Mouse (Mus musculus) embryonic facial prominence, embryonic 14.5 days (tissue): ENCODE measurements around the gene Lrp2. TPM values are rescaled to one million over a fixed set of nuclear protein-coding genes. Genes with fewer than 3 reads are reported as not detected.

Experiments
- ATAC-seq: fragments of 200-750 bp; cut with Nextera tagmentation; 2 replicates; pipeline ENCODE4 v1.8.0; 2017; ENCODE audit warnings: low read depth, moderate number of reproducible peaks, moderate TSS enrichment
- DNase-seq: peaks from one replicate; pipeline ENCODE4 v3.0.0-alpha.2; 2015; ENCODE audit warnings: low spot score
- H3K27ac ChIP-seq: fragments of 300-500 bp; sonication (generic); replicated peaks from 2 replicates; pipeline ENCODE4 v1.5.1; 2014; ENCODE audit warnings: low read depth, mild to moderate bottlenecking, low read length, moderate library complexity
- H3K27me3 ChIP-seq: fragments of 300-500 bp; sonication (generic); replicated peaks from 2 replicates; pipeline ENCODE4 v1.6.1; 2014; ENCODE audit warnings: low read length; ENCODE audit not compliant: control insufficient read depth, insufficient read depth
- H3K36me3 ChIP-seq: fragments of 300-500 bp; sonication (generic); 2 replicates; pipeline ENCODE4 v1.6.1; 2014; ENCODE audit warnings: low read length, mixed read lengths; ENCODE audit not compliant: control insufficient read depth, insufficient read depth
- H3K4me1 ChIP-seq: fragments of 300-500 bp; sonication (generic); 2 replicates; pipeline ENCODE4 v1.6.1; 2014; ENCODE audit warnings: antibody characterized with exemption, low read length; ENCODE audit not compliant: control insufficient read depth, insufficient read depth
- H3K4me2 ChIP-seq: fragments of 300-500 bp; sonication (generic); 2 replicates; pipeline ENCODE4 v1.6.1; 2014; ENCODE audit warnings: low read depth, mild to moderate bottlenecking, low read length, moderate library complexity, mixed read lengths
- H3K4me3 ChIP-seq: fragments of 300-500 bp; sonication (generic); 2 replicates; pipeline ENCODE4 v1.5.1; 2014; ENCODE audit warnings: low read depth, mild to moderate bottlenecking, low read length
- H3K9ac ChIP-seq: fragments of 300-500 bp; sonication (generic); 2 replicates; pipeline ENCODE4 v1.6.1; 2014; ENCODE audit warnings: low read depth, mild to moderate bottlenecking, low read length, moderate library complexity, mixed read lengths
- H3K9me3 ChIP-seq: fragments of 300-500 bp; sonication (generic); 2 replicates; pipeline ENCODE4 v1.6.1; 2016; ENCODE audit warnings: low read length; ENCODE audit not compliant: control insufficient read depth
- WGBS: fragments of 180-500 bp; shearing (Covaris S2); extraction: QIAGEN DNeasy Blood & Tissue Kit; methylation state at CpG from one replicate; pipeline ENCODE4 v1.1.7; 2014; 5-methylcytosine and 5-hydroxymethylcytosine counted together
- polyA plus RNA-seq: library from polyadenylated mRNA; unstranded; fragments of >200 nt; fragmentation: Nextera tagmentation; extraction: Ambion mirVana; gene quantifications from 2 replicates; pipeline ENCODE4 v1.2.1, GENCODE M21; 2014

Lrp2 gene
- polyA plus RNA-seq, 1 experiment from 2014 or later = 1.3 TPM

- 54% methylated on average over 5 of the region's 5 CpGs for WGBS
- Histone ChIP-seq H3K9me3 (no peaks in the 10 kb centered on the region), H3K4me2 (no peak overlapping the region), H3K27me3 (no peaks in the 10 kb centered on the region), H3K36me3 (no peaks in the 10 kb centered on the region), H3K27ac (no peak overlapping the region), H3K4me1 (no peaks in the 10 kb centered on the region), H3K9ac (no peak overlapping the region), H3K4me3 (no peak overlapping the region)
- DNase-seq = no peak
- no peak for ATAC-seq
These were observed 161.0 kb downstream of the Lrp2 start for GRCm38 (mm10) chr2:69424829-69425228.

DNA sequence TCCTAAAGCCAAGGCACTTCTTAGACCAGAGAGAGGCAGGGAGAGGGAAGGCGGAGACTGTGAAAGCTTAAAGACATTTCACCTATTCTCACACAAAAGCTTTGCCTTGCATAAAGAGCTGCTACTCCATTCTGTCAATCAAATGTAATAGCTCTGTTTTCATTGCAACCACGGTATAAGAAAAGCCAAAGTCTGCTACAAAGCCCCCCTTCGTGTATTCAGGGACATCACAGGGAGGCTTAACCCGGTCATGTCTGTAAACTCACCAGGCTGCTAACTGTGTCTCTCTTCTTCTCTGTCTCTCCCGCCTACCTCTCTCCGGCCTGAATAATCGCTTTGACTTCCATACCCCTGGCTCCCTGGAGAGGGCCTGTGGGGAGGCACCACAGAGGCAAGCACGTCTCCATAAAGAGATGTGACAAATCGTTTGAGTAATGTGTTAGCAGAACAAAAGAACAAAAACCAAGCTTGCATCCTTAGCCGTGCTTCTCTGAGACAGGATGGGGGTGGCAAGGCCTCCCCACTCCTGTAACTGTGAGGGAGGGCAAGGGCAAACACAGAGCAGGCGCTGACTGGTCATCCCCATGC, 167.5 kb downstream of the Lrp2 start:
- no peaks in the 10 kb centered on the region for H3K27me3 ChIP-seq
- no peaks in the 10 kb centered on the region for H3K36me3 ChIP-seq
- peak; percentile 37 for DNase-seq
- no peak overlapping the region for H3K9ac ChIP-seq
- H3K4me3 ChIP-seq = no peak overlapping the region
- H3K4me2 ChIP-seq = no peak overlapping the region
- H3K4me1 ChIP-seq = peaks cover 7% of the 10 kb centered on the region; the same call in 1 of the 2 replicates
- ATAC-seq = no peak
- H3K9me3 ChIP-seq = no peaks in the 10 kb centered on the region
- whole genome bisulfite sequencing = 18% methylated on average over 11 of the region's 11 CpGs
- H3K27ac ChIP-seq = no peak overlapping the region

GRCm38 (mm10) chr2:69415070-69415469, 170.8 kb downstream of the Lrp2 start:
- Histone ChIP-seq H3K9ac (no peak overlapping the region), H3K4me3 (no peak overlapping the region), H3K9me3 (no peaks in the 10 kb centered on the region), H3K4me1 (peaks cover 7% of the 10 kb centered on the region; the same call in 1 of the 2 replicates), H3K36me3 (no peaks in the 10 kb centered on the region), H3K27ac (no peak overlapping the region), H3K4me2 (no peak overlapping the region), H3K27me3 (no peaks in the 10 kb centered on the region)
- ATAC-seq (no peak), DNase-seq (no peak)
- WGBS = 82% methylated on average over 6 of the region's 6 CpGs

DNA sequence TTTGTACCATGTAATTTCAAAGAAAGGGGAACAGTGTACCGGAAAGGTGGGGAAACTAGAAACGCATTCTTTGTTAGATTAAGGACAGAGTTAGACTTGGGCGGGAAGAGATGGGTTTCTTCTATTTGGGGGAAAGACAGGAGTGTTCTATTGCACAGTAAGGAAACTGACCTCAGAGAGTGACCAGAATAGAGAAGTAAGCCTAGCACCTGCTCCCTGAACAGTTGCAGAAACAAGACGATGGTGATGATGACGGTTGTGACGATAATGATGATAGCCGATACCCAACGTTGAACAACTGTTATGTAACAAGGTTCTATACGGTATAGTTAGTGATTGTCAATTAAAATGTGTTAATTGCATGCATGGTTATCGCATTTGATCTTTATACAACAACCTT, 171.3 kb downstream of the Lrp2 start:
- Histone ChIP-seq H3K9me3 (no peaks in the 10 kb centered on the region), H3K4me3 (no peak overlapping the region), H3K27me3 (no peaks in the 10 kb centered on the region), H3K36me3 (no peaks in the 10 kb centered on the region), H3K9ac (no peak overlapping the region), H3K4me1 (peaks cover 7% of the 10 kb centered on the region; the same call in 1 of the 2 replicates), H3K4me2 (no peak overlapping the region), H3K27ac (no peak overlapping the region)
- WGBS = 91% methylated on average over 10 of the region's 10 CpGs
- DNase-seq = no peak
- no peak for ATAC-seq

- ATAC-seq (no peak), DNase-seq (no peak)
- Histone ChIP-seq H3K27me3 (no peaks in the 10 kb centered on the region), H3K4me3 (no peak overlapping the region), H3K9me3 (no peaks in the 10 kb centered on the region), H3K4me2 (no peak overlapping the region), H3K4me1 (peaks cover 4% of the 10 kb centered on the region; the same call in 1 of the 2 replicates), H3K9ac (no peak overlapping the region), H3K36me3 (no peaks in the 10 kb centered on the region), H3K27ac (no peak overlapping the region)
- WGBS = 97% methylated on average over 5 of the region's 5 CpGs
These were observed 180.2 kb downstream of the Lrp2 start for GRCm38 (mm10) chr2:69405692-69406091.

- Histone ChIP-seq H3K27me3 (no peaks in the 10 kb centered on the region), H3K9ac (no peak overlapping the region), H3K4me1 (peaks cover 4% of the 10 kb centered on the region; the same call in 1 of the 2 replicates), H3K9me3 (no peaks in the 10 kb centered on the region), H3K4me3 (no peak overlapping the region), H3K27ac (no peak overlapping the region), H3K4me2 (no peak overlapping the region), H3K36me3 (no peaks in the 10 kb centered on the region)
- DNase-seq = no peak
- ATAC-seq = no peak
- 77% methylated on average over 7 of the region's 7 CpGs for WGBS
These were observed 183.6 kb downstream of the Lrp2 start for GRCm38 (mm10) chr2:69402309-69402708.

GRCm38 (mm10) chr2:69401891-69402290, 184.0 kb downstream of the Lrp2 start:
- Histone ChIP-seq H3K27me3 (no peaks in the 10 kb centered on the region), H3K4me1 (peaks cover 4% of the 10 kb centered on the region; the same call in 1 of the 2 replicates), H3K27ac (no peak overlapping the region), H3K4me2 (no peak overlapping the region), H3K9me3 (no peaks in the 10 kb centered on the region), H3K4me3 (no peak overlapping the region), H3K36me3 (no peaks in the 10 kb centered on the region), H3K9ac (no peak overlapping the region)
- DNase-seq = no peak
- no peak for ATAC-seq
- WGBS = 83% methylated on average over 6 of the region's 6 CpGs

- WGBS = 55% methylated on average over 7 of the region's 7 CpGs
- no peak overlapping the region for H3K27ac ChIP-seq
These were observed 184.8 kb downstream of the Lrp2 start for GRCm38 (mm10) chr2:69400866-69401604.

More at GRCm38 (mm10) chr2:69400866-69401604, 184.8 kb downstream of the Lrp2 start:
- Histone ChIP-seq H3K27me3 (no peaks in the 10 kb centered on the region), H3K36me3 (no peaks in the 10 kb centered on the region), H3K9ac (no peak overlapping the region), H3K4me1 (peaks cover 4% of the 10 kb centered on the region; the same call in 1 of the 2 replicates), H3K4me3 (no peak overlapping the region), H3K9me3 (no peaks in the 10 kb centered on the region), H3K4me2 (no peak overlapping the region)
- DNase-seq (peak; percentile 72), ATAC-seq (no peak)
